Mouse (Mus musculus): ENCODE measurements at regions not wholly inside any gene's neighbourhood (a gene's known extent, or its start where the extent isn't known, plus 50 kb on each side); places are given as distances from the start of the nearest gene placed in this dataset.

DNA sequence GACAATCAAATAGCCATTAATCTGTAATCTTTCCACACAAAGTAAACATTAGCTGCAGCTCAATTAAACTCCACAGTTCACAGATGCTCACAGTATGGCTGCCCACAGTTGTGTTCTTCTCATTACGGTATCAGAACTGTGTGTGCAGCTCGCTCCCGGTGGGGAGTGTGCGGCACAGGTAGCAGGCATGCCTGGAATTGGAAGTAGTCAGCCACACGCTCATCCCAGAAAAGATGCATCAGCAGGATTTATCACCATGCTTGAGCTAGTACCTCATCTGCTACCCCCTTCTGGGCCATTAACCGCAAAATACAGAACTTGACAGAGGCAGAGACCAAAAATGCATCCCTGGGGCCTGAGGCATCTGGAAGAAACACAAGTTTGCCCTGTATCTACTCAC is 437.8 kb downstream of the Adam3 start:
- H3K27ac ChIP-seq (ENCODE audit: poor library complexity, severe bottlenecking): no peak overlapping the region
- peaks cover 11% of the 10 kb centered on the region for H3K9me3 ChIP-seq (replicated peaks)
- no peak for ATAC-seq (ENCODE audit: insufficient number of reproducible peaks, low FRiP score)
- H3K9ac ChIP-seq: no peak overlapping the region
- no peak overlapping the region for H3K4me3 ChIP-seq
- H3K27me3 ChIP-seq (replicated peaks): no peaks in the 10 kb centered on the region
- no peaks in the 10 kb centered on the region for H3K36me3 ChIP-seq
- WGBS: 89% methylated on average over 6 of the region's 6 CpGs
- no peaks in the 10 kb centered on the region for H3K4me1 ChIP-seq (replicated peaks)
- no peak overlapping the region for H3K4me2 ChIP-seq

- 74% methylated on average over 2 of the region's 2 CpGs for WGBS
- H3K9me3 ChIP-seq (replicated peaks): peaks cover 4% of the 10 kb centered on the region; the same call in 1 of the 2 replicates
- H3K9ac ChIP-seq: no peak overlapping the region
- H3K4me3 ChIP-seq: no peak overlapping the region
- no peaks in the 10 kb centered on the region for H3K4me1 ChIP-seq (replicated peaks)
- H3K27me3 ChIP-seq (replicated peaks): no peaks in the 10 kb centered on the region
- ATAC-seq (ENCODE audit: insufficient number of reproducible peaks, low FRiP score): no peak
- no peak overlapping the region for H3K27ac ChIP-seq (ENCODE audit: poor library complexity, severe bottlenecking)
- H3K4me2 ChIP-seq: no peak overlapping the region
- H3K36me3 ChIP-seq: no peaks in the 10 kb centered on the region
These were observed 440.7 kb downstream of the Adam3 start for GRCm38 (mm10) chr8:24284966-24285365.

DNA sequence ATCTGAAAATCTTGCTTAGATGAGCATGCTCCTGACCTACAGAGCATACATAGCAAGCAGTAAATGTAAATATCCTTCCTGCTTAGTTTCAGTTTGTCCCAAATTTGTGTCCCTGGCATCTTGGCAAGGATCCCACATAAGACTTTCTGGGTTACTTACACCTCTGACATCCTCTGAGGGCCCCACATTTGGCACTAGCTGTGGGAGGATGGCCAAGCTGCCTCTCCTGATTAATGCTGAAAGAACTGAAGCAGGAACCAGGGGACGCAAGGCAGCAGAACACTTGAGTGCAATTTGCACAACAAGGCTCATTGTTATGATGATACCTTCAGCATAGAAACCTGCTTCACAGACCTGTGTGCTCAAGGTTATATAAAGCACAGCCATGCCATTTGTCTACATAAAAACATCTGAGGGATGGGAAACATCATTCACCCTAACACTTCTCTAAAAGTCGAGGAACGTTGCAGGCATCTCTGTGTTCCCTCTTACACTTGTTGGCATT is 441.7 kb downstream of the Adam3 start:
- Histone ChIP-seq H3K4me2 (no peak overlapping the region), H3K4me3 (no peak overlapping the region), H3K9ac (no peak overlapping the region), H3K27ac (ENCODE audit: poor library complexity, severe bottlenecking) (no peak overlapping the region), H3K4me1 (replicated peaks) (no peaks in the 10 kb centered on the region), H3K36me3 (no peaks in the 10 kb centered on the region), H3K27me3 (replicated peaks) (no peaks in the 10 kb centered on the region), H3K9me3 (replicated peaks) (peaks cover 4% of the 10 kb centered on the region; the same call in 1 of the 2 replicates)
- 67% methylated on average over 3 of the region's 3 CpGs for whole genome bisulfite sequencing
- no peak for ATAC-seq (ENCODE audit: insufficient number of reproducible peaks, low FRiP score)

DNA sequence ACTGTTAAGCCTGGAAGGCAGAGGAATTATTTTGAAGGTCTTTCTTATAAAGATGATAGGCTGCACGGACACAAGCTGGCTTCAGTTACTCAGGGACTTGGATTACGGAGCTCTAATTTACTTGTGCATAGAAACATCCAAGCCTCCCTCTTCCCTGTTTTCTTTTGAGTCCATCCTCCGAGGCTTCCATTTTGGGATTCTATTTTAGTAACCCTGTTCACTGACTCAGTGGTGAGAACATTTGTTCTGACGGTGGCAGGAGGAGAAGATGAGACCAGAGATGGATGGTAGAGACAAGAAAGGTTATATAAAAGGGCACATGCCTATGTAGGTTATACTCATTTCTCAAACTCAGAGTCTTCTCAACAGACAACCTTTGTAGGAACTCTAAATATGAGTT is 445.4 kb downstream of the Adam3 start:
- no peak overlapping the region for H3K4me3 ChIP-seq
- ATAC-seq (ENCODE audit: insufficient number of reproducible peaks, low FRiP score): no peak
- no peaks in the 10 kb centered on the region for H3K9me3 ChIP-seq (replicated peaks)
- H3K4me2 ChIP-seq: no peak overlapping the region
- H3K27ac ChIP-seq (ENCODE audit: poor library complexity, severe bottlenecking): no peak overlapping the region
- H3K36me3 ChIP-seq: no peaks in the 10 kb centered on the region
- no peak overlapping the region for H3K9ac ChIP-seq
- WGBS: 79% methylated on average over 4 of the region's 4 CpGs
- no peaks in the 10 kb centered on the region for H3K4me1 ChIP-seq (replicated peaks)
- H3K27me3 ChIP-seq (replicated peaks): no peaks in the 10 kb centered on the region

DNA sequence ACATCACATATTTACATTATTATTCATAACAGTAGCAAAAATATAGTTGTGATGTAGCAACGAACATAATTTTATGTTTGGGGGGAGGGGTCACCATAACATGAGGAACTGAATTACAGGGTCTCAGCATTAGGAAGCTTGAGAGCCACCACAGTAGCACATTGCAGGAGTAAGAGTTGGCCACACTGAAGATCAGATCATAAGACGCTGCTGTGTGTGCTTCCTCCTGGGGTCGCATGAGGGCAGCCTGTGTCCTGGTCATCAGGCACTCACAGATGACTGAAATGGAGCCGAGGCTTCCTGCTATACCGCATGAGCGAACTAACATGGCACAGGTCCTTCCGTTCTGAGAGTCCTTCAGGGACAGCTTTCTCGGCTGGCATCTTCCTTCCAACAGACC is 447.3 kb downstream of the Adam3 start:
- Histone ChIP-seq H3K9ac (no peak overlapping the region), H3K27ac (ENCODE audit: poor library complexity, severe bottlenecking) (no peak overlapping the region), H3K4me1 (replicated peaks) (no peaks in the 10 kb centered on the region), H3K4me2 (no peak overlapping the region), H3K9me3 (replicated peaks) (no peaks in the 10 kb centered on the region), H3K4me3 (no peak overlapping the region), H3K36me3 (no peaks in the 10 kb centered on the region), H3K27me3 (replicated peaks) (no peaks in the 10 kb centered on the region)
- 70% methylated on average over 8 of the region's 8 CpGs for WGBS
- no peak for ATAC-seq (ENCODE audit: insufficient number of reproducible peaks, low FRiP score)

DNA sequence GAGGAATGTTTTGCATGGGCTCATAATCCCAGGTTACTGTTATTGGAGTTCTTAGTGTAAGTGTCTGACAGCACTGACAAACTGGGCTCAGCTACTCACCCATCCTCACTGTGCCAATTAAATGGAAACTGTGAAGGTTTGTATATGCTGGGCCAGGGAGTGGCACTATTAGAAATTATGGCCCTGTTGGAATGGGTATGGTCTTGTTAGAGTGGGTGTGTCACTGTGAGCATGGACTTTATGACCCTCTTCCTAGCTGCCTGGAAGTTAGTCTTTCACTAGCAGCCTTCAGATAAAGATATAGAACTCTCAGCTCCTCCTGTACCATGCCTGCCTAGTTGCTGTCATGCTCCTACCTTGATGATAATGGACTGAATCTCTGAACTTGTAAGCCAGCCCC is 464.3 kb downstream of the Adam3 start:
- no peak for ATAC-seq (ENCODE audit: insufficient number of reproducible peaks, low FRiP score)
- no peaks in the 10 kb centered on the region for H3K36me3 ChIP-seq
- H3K4me3 ChIP-seq: no peak overlapping the region
- no peak overlapping the region for H3K27ac ChIP-seq (ENCODE audit: poor library complexity, severe bottlenecking)
- H3K4me2 ChIP-seq: no peak overlapping the region
- no peaks in the 10 kb centered on the region for H3K4me1 ChIP-seq (replicated peaks)
- no peak overlapping the region for H3K9ac ChIP-seq
- no peaks in the 10 kb centered on the region for H3K9me3 ChIP-seq (replicated peaks)
- H3K27me3 ChIP-seq (replicated peaks): no peaks in the 10 kb centered on the region

DNA sequence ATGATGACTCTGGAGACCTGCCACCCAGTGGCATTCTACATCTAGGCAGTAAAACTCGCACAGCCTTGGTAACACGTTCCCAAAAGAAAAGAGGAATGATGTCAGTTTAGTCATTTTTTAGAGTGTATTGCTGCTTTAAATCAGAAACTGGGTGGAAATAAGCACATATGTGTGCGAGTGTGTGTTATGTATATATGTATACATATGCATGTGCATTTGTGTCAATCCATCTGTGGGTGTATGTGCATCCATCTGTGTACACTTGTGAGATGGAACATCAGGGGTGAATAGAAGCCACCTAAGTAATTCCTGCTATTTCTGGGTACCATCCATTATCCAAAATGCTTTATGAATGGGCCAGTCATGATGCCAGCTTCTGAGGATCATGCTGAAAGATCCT is 467.0 kb downstream of the Adam3 start:
- no peaks in the 10 kb centered on the region for H3K36me3 ChIP-seq
- no peak overlapping the region for H3K27ac ChIP-seq (ENCODE audit: poor library complexity, severe bottlenecking)
- no peak overlapping the region for H3K4me2 ChIP-seq
- no peaks in the 10 kb centered on the region for H3K9me3 ChIP-seq (replicated peaks)
- no peaks in the 10 kb centered on the region for H3K27me3 ChIP-seq (replicated peaks)
- H3K4me3 ChIP-seq: no peak overlapping the region
- H3K4me1 ChIP-seq (replicated peaks): no peaks in the 10 kb centered on the region
- ATAC-seq (ENCODE audit: insufficient number of reproducible peaks, low FRiP score): no peak
- H3K9ac ChIP-seq: no peak overlapping the region
- WGBS: 78% methylated on average over 3 of the region's 3 CpGs

- Histone ChIP-seq H3K9ac (no peak overlapping the region), H3K4me2 (no peak overlapping the region), H3K4me3 (no peak overlapping the region), H3K4me1 (replicated peaks) (0 out of 2 replicates have a peak, but pooled peaks cover 4% of the 10 kb centered on the region), H3K27ac (ENCODE audit: poor library complexity, severe bottlenecking) (no peak overlapping the region), H3K9me3 (replicated peaks) (peaks cover 5% of the 10 kb centered on the region; the same call in 1 of the 2 replicates), H3K36me3 (no peaks in the 10 kb centered on the region), H3K27me3 (replicated peaks) (no peaks in the 10 kb centered on the region)
- WGBS: 34% methylated on average over 6 of the region's 6 CpGs
- no peak for ATAC-seq (ENCODE audit: insufficient number of reproducible peaks, low FRiP score)
These were observed 483.4 kb downstream of the Adam3 start for GRCm38 (mm10) chr8:24242211-24242610.

DNA sequence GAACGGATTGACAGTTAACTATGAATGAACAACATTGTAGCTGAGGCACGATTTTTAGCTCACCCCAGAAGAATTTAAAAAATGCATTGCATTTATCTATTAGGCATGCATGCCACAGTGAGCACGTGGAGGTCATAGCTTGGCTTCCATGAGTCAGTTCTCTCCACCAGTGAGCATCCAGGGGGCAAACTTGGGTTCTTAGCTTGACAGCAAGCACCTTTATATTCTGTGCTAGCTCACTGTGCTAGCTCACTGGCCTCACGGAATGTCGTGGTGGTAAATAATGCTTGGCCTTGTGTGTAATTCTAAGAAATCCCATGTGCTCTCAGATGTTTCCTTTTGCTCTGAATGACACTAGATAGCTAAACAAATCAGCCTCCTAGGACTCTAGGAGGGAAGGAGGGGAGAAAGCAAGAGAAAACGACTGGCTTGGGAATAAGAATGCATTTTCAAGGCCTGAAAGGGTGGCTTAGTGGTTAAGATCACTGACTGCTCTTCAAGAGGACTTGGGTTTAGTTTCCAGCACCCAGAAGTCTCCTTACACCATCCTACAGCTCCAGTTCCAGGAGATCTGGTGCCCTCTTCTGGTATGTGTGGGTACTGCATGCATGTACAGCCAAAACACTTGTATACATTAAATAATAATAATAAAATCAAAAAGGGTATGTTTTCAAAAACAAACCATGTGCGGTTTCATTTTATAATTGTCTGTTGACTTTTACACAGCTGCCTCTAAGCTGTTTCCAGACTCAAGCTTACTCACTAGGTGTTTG is 485.3 kb downstream of the Adam3 start:
- peaks cover 5% of the 10 kb centered on the region; the same call in 1 of the 2 replicates for H3K9me3 ChIP-seq (replicated peaks)
- 62% methylated on average over 7 of the region's 7 CpGs for WGBS
- no peaks in the 10 kb centered on the region for H3K36me3 ChIP-seq
- no peak overlapping the region for H3K4me3 ChIP-seq
- 0 out of 2 replicates have a peak, but pooled peaks cover 4% of the 10 kb centered on the region for H3K4me1 ChIP-seq (replicated peaks)
- no peaks in the 10 kb centered on the region for H3K27me3 ChIP-seq (replicated peaks)
- no peak overlapping the region for H3K9ac ChIP-seq
- no peak overlapping the region for H3K27ac ChIP-seq (ENCODE audit: poor library complexity, severe bottlenecking)
- no peak for ATAC-seq (ENCODE audit: insufficient number of reproducible peaks, low FRiP score)
- no peak overlapping the region for H3K4me2 ChIP-seq

GRCm38 (mm10) chr8:24234981-24235380 is 490.7 kb downstream of the Adam3 start:
- H3K27ac ChIP-seq (ENCODE audit: poor library complexity, severe bottlenecking): no peak overlapping the region
- no peaks in the 10 kb centered on the region for H3K9me3 ChIP-seq (replicated peaks)
- no peak overlapping the region for H3K4me3 ChIP-seq
- no peaks in the 10 kb centered on the region for H3K36me3 ChIP-seq
- H3K4me2 ChIP-seq: no peak overlapping the region
- no peak overlapping the region for H3K9ac ChIP-seq
- H3K27me3 ChIP-seq (replicated peaks): no peaks in the 10 kb centered on the region
- no peaks in the 10 kb centered on the region for H3K4me1 ChIP-seq (replicated peaks)
- WGBS: 71% methylated on average over 7 of the region's 7 CpGs
- ATAC-seq (ENCODE audit: insufficient number of reproducible peaks, low FRiP score): no peak

DNA sequence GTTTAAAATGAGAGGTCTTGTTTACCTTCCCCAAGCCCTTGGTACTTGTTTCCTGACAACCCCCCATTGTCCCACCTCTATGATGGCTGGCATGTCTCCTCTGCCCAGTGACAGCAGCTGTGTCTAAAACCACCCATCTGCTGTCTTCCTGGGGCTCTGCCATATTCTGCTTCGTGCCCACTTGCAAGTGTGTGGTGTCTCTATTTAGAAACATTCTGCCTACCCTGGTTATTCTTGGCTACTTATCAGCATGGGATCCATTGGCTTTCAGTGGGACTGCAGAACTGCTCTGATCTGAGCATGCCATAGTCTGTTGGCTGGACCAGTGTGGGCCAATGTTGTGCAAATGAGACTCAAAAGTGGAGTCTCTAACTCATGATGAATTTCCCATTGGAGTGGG is 497.5 kb downstream of the Adam3 start:
- ATAC-seq (ENCODE audit: insufficient number of reproducible peaks, low FRiP score): no peak
- 37% methylated on average over 1 of the region's 1 CpGs for WGBS

More for the DNA sequence above, 497.5 kb downstream of the Adam3 start:
- Histone ChIP-seq H3K4me3 (no peak overlapping the region), H3K4me2 (no peak overlapping the region), H3K36me3 (no peaks in the 10 kb centered on the region), H3K4me1 (replicated peaks) (peaks cover 4% of the 10 kb centered on the region; the same call in 1 of the 2 replicates), H3K27ac (ENCODE audit: poor library complexity, severe bottlenecking) (no peak overlapping the region), H3K27me3 (replicated peaks) (no peaks in the 10 kb centered on the region), H3K9ac (no peak overlapping the region), H3K9me3 (replicated peaks) (no peaks in the 10 kb centered on the region)
